Mouse (Mus musculus) ES-Bruce4 (cell line): Measurements from ENCODE around the gene Hoga1. TPM values are rescaled to one million over a fixed set of nuclear protein-coding genes. Genes with fewer than 3 reads are reported as not detected.

Experiments used
- H3K27ac ChIP-seq: 2 replicates; pipeline ENCODE4 v1.5.1; 2012; ENCODE audit warnings: low read length, inconsistent platforms; ENCODE audit not compliant: insufficient read depth
- H3K27me3 ChIP-seq: 2 replicates; pipeline ENCODE4 v1.6.1; 2012; ENCODE audit warnings: mild to moderate bottlenecking, low read length, inconsistent platforms; ENCODE audit not compliant: control insufficient read depth, poor library complexity, insufficient read depth, severe bottlenecking
- H3K36me3 ChIP-seq: 2 replicates; pipeline ENCODE4 v1.6.1; 2012; ENCODE audit warnings: inconsistent platforms, mild to moderate bottlenecking, low read length, moderate library complexity; ENCODE audit not compliant: control insufficient read depth, poor library complexity, insufficient read depth, severe bottlenecking
- H3K4me1 ChIP-seq: one replicate; pipeline ENCODE4 v1.8.1; 2011; ENCODE audit warnings: low read length; ENCODE audit not compliant: control insufficient read depth, insufficient read depth
- H3K4me3 ChIP-seq: 2 replicates; pipeline ENCODE4 v1.5.1; 2011; ENCODE audit warnings: low read depth, mild to moderate bottlenecking, low read length
- H3K9ac ChIP-seq: 2 replicates; pipeline ENCODE4 v1.6.1; 2012; ENCODE audit warnings: low read depth, mild to moderate bottlenecking, inconsistent platforms; ENCODE audit not compliant: poor library complexity, severe bottlenecking
- H3K9me3 ChIP-seq: replicated peaks from 2 replicates; pipeline ENCODE4 v1.6.1; 2012; ENCODE audit warnings: mild to moderate bottlenecking, low read length, inconsistent platforms; ENCODE audit not compliant: control insufficient read depth, poor library complexity, insufficient read depth, severe bottlenecking
- CTCF ChIP-seq: IDR thresholded peaks from one replicate; pipeline ENCODE4 v1.8.1; 2011; ENCODE audit warnings: low read depth, low read length
- EP300 ChIP-seq: IDR thresholded peaks from 2 replicates; pipeline ENCODE4 v1.6.1; 2011; ENCODE audit warnings: low read depth, low read length; ENCODE audit not compliant: insufficient read depth
- POLR2A ChIP-seq: IDR thresholded peaks from one replicate; pipeline ENCODE4 v1.8.1; 2011; ENCODE audit warnings: low read length; ENCODE audit not compliant: insufficient read depth
- polyA plus RNA-seq: library from polyadenylated mRNA; stranded (reverse); fragments of >200 nt; gene quantifications from 2 replicates; pipeline ENCODE4 v1.2.4, GENCODE M21; 2011; ENCODE audit warnings: low read depth; ENCODE audit not compliant: missing spikeins, insufficient read depth, insufficient read length

The Hoga1 gene
- polyA plus RNA-seq, 1 experiment, result 0.91 TPM

DNA sequence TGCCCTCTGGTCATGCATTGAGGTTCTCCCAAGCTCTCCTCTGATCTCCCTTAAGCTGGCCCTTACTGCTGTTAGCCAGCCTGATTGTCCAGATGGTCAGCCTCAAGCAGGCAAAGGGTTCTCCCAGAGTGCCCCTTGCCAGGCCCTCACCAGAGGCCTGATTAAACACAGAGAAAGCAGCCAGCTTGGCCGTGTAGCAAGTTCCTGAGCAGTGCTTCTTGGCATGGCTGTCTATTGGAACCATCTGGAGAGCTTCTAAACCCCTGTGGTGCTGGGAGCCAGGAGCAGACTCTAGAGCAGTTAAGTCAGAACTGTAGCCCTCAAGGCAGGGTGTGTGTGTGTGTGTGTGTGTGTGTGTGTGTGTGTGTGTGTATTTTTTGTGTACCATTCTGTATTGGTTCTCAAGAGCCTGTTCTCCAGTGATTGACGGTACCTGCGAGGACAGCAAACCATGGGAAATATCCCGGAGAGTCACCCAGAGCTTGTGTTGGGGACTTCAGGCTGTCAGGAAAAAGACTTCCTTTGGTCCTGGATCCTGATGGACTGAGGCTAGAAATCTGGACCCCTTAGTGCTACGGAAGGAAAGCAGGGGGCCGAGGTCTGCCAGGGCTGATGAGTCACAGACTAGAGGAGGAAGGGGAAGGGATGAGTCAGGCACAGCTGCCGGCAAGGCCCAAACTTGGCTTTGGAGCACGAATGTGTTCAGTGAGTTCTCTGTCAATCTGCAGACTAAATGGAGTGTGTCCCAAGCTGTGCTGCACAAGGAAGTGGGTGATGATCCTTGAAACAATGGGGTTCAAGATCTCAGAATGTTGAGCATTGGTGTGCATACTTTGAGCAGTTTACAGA lies 27.8 kb upstream of the Hoga1 start:
- no peak overlapping the region for H3K27ac ChIP-seq
- H3K4me3 ChIP-seq, result no peak overlapping the region
- no peaks in the 10 kb centered on the region for H3K9me3 ChIP-seq
- peaks cover 10% of the 10 kb centered on the region for H3K4me1 ChIP-seq
- H3K36me3 ChIP-seq, result no peaks in the 10 kb centered on the region
- no peaks in the 10 kb centered on the region for H3K27me3 ChIP-seq
- H3K9ac ChIP-seq, result no peak overlapping the region
- TF ChIP-seq CTCF, result no peak
- no peak for TF ChIP-seq POLR2A
- TF ChIP-seq EP300, result no peak

- Histone ChIP-seq H3K4me1 (peaks cover 10% of the 10 kb centered on the region), H3K27ac (no peak overlapping the region), H3K4me3 (no peak overlapping the region), H3K9ac (no peak overlapping the region), H3K36me3 (no peaks in the 10 kb centered on the region), H3K27me3 (no peaks in the 10 kb centered on the region), H3K9me3 (no peaks in the 10 kb centered on the region)
- TF ChIP-seq CTCF (no peak), EP300 (peak; percentile 35; the same call in 1 of the 2 replicates)
These were observed 26.3 kb upstream of the Hoga1 start for GRCm38 (mm10) chr19:42019011-42019522.

GRCm38 (mm10) chr19:42021681-42022541 lies 23.5 kb upstream of the Hoga1 start:
- Histone ChIP-seq H3K4me3 (no peak overlapping the region), H3K4me1 (peaks cover 10% of the 10 kb centered on the region), H3K27me3 (no peaks in the 10 kb centered on the region), H3K9me3 (no peaks in the 10 kb centered on the region), H3K36me3 (no peaks in the 10 kb centered on the region), H3K9ac (no peak overlapping the region), H3K27ac (peak overlapping the region; percentile 39)
- no peak for TF ChIP-seq EP300
- TF ChIP-seq CTCF, result no peak
- no peak for TF ChIP-seq POLR2A

DNA sequence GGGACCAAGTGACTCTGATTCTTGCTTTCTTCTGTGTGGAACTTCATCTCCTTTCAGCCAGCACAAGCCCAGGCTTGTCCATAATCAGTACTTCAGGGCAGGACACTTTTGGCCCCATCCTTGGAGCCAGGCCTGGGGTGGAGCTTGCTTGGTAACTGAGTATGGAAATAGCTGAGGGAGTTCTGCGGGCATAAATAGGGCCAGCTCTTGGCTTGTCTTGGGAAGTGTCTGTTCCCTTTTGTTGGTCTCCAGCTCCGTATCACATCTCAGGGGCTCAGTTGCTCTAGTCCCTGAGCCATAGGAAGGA lies 22.9 kb upstream of the Hoga1 start:
- Histone ChIP-seq H3K4me3 (no peak overlapping the region), H3K27me3 (no peaks in the 10 kb centered on the region), H3K9me3 (no peaks in the 10 kb centered on the region), H3K36me3 (no peaks in the 10 kb centered on the region), H3K9ac (no peak overlapping the region), H3K27ac (peak overlapping the region; percentile 39), H3K4me1 (peaks cover 10% of the 10 kb centered on the region)
- no peak for TF ChIP-seq CTCF
- no peak for TF ChIP-seq EP300
- no peak for TF ChIP-seq POLR2A

DNA sequence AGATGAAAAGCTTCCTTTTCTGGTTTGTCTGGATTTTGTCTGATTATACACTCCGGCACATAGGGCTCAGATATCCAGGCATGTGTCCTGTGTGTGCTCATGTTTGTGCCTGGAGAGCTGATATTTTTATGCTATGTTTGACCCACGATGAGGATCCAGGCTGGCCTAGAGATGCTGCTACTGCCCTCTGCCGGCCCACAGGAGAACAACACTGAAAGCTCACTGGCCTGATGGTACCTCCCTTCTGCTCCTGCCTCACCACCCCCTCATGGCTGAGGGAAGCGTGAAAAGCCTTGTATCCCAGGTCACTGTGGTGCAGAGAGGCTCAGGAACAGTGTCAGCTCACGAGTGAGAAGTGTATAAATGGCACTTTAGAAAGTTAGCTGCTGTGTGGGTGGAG lies 19.3 kb upstream of the Hoga1 start:
- no peak overlapping the region for H3K27ac ChIP-seq
- H3K4me3 ChIP-seq, result no peak overlapping the region
- TF ChIP-seq POLR2A (no peak), CTCF (peak; percentile 97), EP300 (no peak)
- H3K4me1 ChIP-seq, result peaks cover 10% of the 10 kb centered on the region
- no peaks in the 10 kb centered on the region for H3K27me3 ChIP-seq
- H3K9me3 ChIP-seq, result no peaks in the 10 kb centered on the region
- no peaks in the 10 kb centered on the region for H3K36me3 ChIP-seq
- no peak overlapping the region for H3K9ac ChIP-seq

- no peak overlapping the region for H3K4me3 ChIP-seq
- TF ChIP-seq EP300 (no peak), POLR2A (no peak), CTCF (no peak)
- no peaks in the 10 kb centered on the region for H3K9me3 ChIP-seq
- H3K27me3 ChIP-seq, result no peaks in the 10 kb centered on the region
- H3K9ac ChIP-seq, result no peak overlapping the region
- no peaks in the 10 kb centered on the region for H3K4me1 ChIP-seq
- H3K27ac ChIP-seq, result no peak overlapping the region
- H3K36me3 ChIP-seq, result no peaks in the 10 kb centered on the region
These were observed 14.3 kb upstream of the Hoga1 start for GRCm38 (mm10) chr19:42031112-42031511.
